Mouse (Mus musculus): ENCODE measurements at regions not wholly inside any gene's neighbourhood (a gene's known extent, or its start where the extent isn't known, plus 50 kb on each side); places are given as distances from the start of the nearest gene placed in this dataset.

DNA sequence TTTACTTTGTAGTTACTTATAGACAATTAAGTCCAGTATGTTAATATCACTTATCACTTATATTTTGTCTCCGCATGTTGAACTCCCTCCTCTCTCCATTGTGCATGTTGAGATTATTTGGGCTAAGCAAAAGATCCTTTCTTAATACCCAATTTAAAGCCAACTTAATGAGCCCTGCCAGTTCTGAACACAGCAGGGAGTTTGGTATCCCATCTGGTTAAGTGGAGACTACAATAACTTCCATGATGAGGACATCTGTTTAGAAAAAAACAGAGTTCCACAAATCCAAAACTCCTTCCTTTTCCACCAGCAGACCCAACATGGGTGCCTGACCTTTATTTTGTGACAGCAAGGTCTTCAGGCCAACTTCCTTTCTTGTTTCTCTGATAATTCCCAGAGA, 572.0 kb upstream of the Pitx2 start:
- DNase-seq (ENCODE audit: low read depth in 1 of 2, low spot score in 2 of 2) = no peak
- no peak overlapping the region for H3K4me3 ChIP-seq (ENCODE audit: extremely low read depth, insufficient read depth, insufficient read length)
- no peak overlapping the region for H3K27ac ChIP-seq (ENCODE audit: insufficient read depth, low read length)
- no peaks in the 10 kb centered on the region for H3K36me3 ChIP-seq (ENCODE audit: control insufficient read depth, insufficient read depth, low read length)
- TF ChIP-seq POLR2A (IDR thresholded peaks at IDR 0.05; ENCODE audit: low read depth, low read length) (no peak), CTCF (IDR thresholded peaks at IDR 0.05; ENCODE audit: extremely low read depth, insufficient read depth, insufficient read length, insufficient replicate concordance) (no peak)
- 94% methylated on average over 1 of the region's 1 CpGs for WGBS
- H3K27me3 ChIP-seq (ENCODE audit: control insufficient read depth, insufficient read depth, low read length) = no peaks in the 10 kb centered on the region
- no peaks in the 10 kb centered on the region for H3K4me1 ChIP-seq (ENCODE audit: control insufficient read depth, insufficient read depth, insufficient read length)

DNA sequence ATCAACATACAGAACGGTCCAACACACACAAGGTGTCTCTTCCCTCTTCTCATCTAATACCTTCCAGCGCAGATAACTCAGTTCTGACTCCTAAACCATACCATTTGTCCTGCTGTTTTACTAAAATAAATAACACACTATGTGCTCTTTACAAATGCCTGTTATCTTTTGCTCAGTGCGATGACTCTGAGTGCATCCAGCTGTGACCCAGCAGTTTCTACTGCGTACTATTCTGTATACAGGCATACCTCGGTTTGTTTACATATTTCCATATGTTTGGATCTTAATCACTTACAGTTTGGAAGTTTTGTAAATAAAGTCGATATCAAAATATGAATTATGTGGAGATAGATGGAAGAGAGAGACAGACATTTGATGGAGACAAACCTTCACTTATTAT, 583.0 kb upstream of the Pitx2 start:
- no peaks in the 10 kb centered on the region for H3K27me3 ChIP-seq (ENCODE audit: control insufficient read depth, insufficient read depth, low read length)
- TF ChIP-seq CTCF (IDR thresholded peaks at IDR 0.05; ENCODE audit: extremely low read depth, insufficient read depth, insufficient read length, insufficient replicate concordance) (no peak), POLR2A (IDR thresholded peaks at IDR 0.05; ENCODE audit: low read depth, low read length) (no peak)
- 84% methylated on average over 6 of the region's 6 CpGs for WGBS
- no peak overlapping the region for H3K27ac ChIP-seq (ENCODE audit: insufficient read depth, low read length)
- DNase-seq (ENCODE audit: low read depth in 1 of 2, low spot score in 2 of 2) = no peak
- H3K4me1 ChIP-seq (ENCODE audit: control insufficient read depth, insufficient read depth, insufficient read length) = no peaks in the 10 kb centered on the region
- no peaks in the 10 kb centered on the region for H3K36me3 ChIP-seq (ENCODE audit: control insufficient read depth, insufficient read depth, low read length)
- no peak overlapping the region for H3K4me3 ChIP-seq (ENCODE audit: extremely low read depth, insufficient read depth, insufficient read length)

DNA sequence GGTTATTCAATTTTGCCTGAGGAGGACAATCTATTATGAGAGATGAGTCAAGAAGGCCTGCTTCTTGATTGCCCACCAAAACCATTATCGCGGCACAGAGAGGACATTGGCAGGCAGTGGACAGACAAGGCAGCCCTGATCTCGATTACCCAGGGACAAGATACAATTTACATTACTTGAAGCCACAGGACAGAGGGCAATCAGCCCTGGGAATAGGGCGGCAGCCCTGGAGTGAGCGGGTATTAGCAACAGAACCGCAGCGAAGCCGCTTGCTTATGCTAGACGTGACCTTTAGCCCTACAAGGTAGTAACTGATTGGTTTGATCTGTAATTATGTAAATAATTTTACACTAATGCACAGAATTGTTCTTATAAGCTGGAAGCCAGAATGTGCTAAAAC, 586.0 kb upstream of the Pitx2 start:
- Histone ChIP-seq H3K36me3 (ENCODE audit: control insufficient read depth, insufficient read depth, low read length) (no peaks in the 10 kb centered on the region), H3K27ac (ENCODE audit: insufficient read depth, low read length) (no peak overlapping the region), H3K4me3 (ENCODE audit: extremely low read depth, insufficient read depth, insufficient read length) (no peak overlapping the region), H3K4me1 (ENCODE audit: control insufficient read depth, insufficient read depth, insufficient read length) (no peaks in the 10 kb centered on the region), H3K27me3 (ENCODE audit: control insufficient read depth, insufficient read depth, low read length) (no peaks in the 10 kb centered on the region)
- TF ChIP-seq CTCF (IDR thresholded peaks at IDR 0.05; ENCODE audit: extremely low read depth, insufficient read depth, insufficient read length, insufficient replicate concordance) (no peak), POLR2A (IDR thresholded peaks at IDR 0.05; ENCODE audit: low read depth, low read length) (no peak)
- DNase-seq (ENCODE audit: low read depth in 1 of 2, low spot score in 2 of 2) = no peak
- 90% methylated on average over 9 of the region's 9 CpGs for WGBS

DNA sequence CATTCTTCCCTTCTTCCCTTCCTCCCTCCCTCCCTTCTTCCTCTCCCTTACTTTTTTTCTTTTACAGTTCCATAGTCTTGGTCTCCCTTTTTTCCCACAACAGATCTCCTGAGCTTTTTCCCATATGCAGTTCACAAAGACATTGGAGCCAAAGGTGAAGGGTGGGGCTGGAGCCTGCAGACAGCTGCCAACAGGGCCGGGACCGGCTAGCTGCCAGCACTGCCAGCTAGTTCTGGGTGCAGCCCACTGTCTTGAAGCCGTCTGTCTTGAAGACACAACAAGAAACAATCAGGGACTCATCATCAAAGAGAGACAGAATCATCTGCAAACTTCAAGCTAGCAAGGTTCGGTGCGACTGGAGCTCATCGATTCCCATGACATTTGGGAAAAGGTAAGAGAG, 588.9 kb upstream of the Pitx2 start:
- no peak for DNase-seq (ENCODE audit: low read depth in 1 of 2, low spot score in 2 of 2)
- no peaks in the 10 kb centered on the region for H3K27me3 ChIP-seq (ENCODE audit: control insufficient read depth, insufficient read depth, low read length)
- H3K4me3 ChIP-seq (ENCODE audit: extremely low read depth, insufficient read depth, insufficient read length) = no peak overlapping the region
- no peak for TF ChIP-seq CTCF (IDR thresholded peaks at IDR 0.05; ENCODE audit: extremely low read depth, insufficient read depth, insufficient read length, insufficient replicate concordance)
- no peak for TF ChIP-seq POLR2A (IDR thresholded peaks at IDR 0.05; ENCODE audit: low read depth, low read length)
- H3K36me3 ChIP-seq (ENCODE audit: control insufficient read depth, insufficient read depth, low read length) = no peaks in the 10 kb centered on the region
- H3K4me1 ChIP-seq (ENCODE audit: control insufficient read depth, insufficient read depth, insufficient read length) = no peaks in the 10 kb centered on the region
- WGBS = 81% methylated on average over 6 of the region's 6 CpGs
- no peak overlapping the region for H3K27ac ChIP-seq (ENCODE audit: insufficient read depth, low read length)

DNA sequence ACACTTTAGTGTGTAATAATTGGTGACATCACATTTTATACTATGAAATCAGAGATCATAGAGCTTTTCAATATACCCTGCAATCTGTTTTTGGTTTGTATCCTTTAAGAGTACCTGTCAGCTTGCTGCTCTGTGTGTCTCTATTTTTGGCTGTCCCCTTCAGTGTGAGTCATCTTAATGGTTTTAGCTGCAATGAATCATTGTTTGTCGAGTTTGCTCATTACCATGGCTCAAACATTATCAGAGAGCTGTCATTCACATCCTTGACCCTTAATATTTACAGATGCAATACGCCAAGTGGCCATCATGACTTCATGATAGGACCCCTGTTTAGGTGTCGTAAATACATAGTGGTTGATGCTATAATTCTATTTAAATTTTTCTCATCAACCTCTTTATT, 591.0 kb upstream of the Pitx2 start:
- Histone ChIP-seq H3K36me3 (ENCODE audit: control insufficient read depth, insufficient read depth, low read length) (no peaks in the 10 kb centered on the region), H3K4me3 (ENCODE audit: extremely low read depth, insufficient read depth, insufficient read length) (no peak overlapping the region), H3K27ac (ENCODE audit: insufficient read depth, low read length) (no peak overlapping the region), H3K4me1 (ENCODE audit: control insufficient read depth, insufficient read depth, insufficient read length) (no peaks in the 10 kb centered on the region), H3K27me3 (ENCODE audit: control insufficient read depth, insufficient read depth, low read length) (no peaks in the 10 kb centered on the region)
- TF ChIP-seq POLR2A (IDR thresholded peaks at IDR 0.05; ENCODE audit: low read depth, low read length) = no peak
- TF ChIP-seq CTCF (IDR thresholded peaks at IDR 0.05; ENCODE audit: extremely low read depth, insufficient read depth, insufficient read length, insufficient replicate concordance) = no peak
- DNase-seq (ENCODE audit: low read depth in 1 of 2, low spot score in 2 of 2) = no peak
- WGBS = 67% methylated on average over 3 of the region's 3 CpGs

DNA sequence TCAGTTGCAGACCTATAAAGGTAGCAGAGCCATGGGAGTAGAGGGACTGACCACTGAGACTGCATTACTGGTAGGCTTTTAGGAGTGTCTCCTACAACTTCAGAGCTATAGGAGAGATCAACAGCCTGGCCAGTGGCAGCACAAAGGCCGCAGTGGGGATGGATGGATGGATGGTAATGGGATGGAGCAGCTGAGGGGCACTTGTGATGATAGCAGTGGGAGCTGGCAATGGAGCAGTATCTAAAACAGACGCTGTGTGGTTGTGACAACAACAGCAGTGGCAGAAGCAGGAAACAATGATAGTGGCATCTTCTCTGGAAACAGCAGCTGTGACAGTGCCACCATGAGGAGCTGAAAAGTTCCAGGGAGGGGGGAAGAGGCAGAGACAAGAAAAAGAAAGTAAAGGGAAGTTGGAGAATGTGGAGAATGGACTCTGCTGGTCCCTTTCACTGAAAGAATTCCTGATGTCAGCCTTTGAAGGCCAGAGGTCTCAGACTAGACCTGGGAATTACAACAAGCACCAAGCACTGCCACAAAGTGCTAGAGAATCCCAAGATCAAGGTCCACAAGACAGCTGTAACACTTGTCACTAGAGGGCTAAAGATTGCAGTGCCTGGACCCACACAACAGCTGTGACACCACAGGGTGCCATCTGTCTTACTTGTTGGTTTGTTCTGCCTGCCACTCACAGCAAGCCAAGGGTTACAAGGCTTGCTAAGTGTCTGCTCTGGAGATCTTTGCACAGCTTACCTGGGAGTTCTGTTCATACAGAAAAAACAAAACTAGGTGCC, 624.1 kb upstream of the Pitx2 start:
- no peak overlapping the region for H3K27ac ChIP-seq (ENCODE audit: insufficient read depth, low read length)
- WGBS = 60% methylated on average over 2 of the region's 2 CpGs
- H3K27me3 ChIP-seq (ENCODE audit: control insufficient read depth, insufficient read depth, low read length) = no peaks in the 10 kb centered on the region
- DNase-seq (ENCODE audit: low read depth in 1 of 2, low spot score in 2 of 2) = no peak
- no peaks in the 10 kb centered on the region for H3K4me1 ChIP-seq (ENCODE audit: control insufficient read depth, insufficient read depth, insufficient read length)
- TF ChIP-seq POLR2A (IDR thresholded peaks at IDR 0.05; ENCODE audit: low read depth, low read length) (no peak), CTCF (IDR thresholded peaks at IDR 0.05; ENCODE audit: extremely low read depth, insufficient read depth, insufficient read length, insufficient replicate concordance) (no peak)
- no peak overlapping the region for H3K4me3 ChIP-seq (ENCODE audit: extremely low read depth, insufficient read depth, insufficient read length)
- H3K36me3 ChIP-seq (ENCODE audit: control insufficient read depth, insufficient read depth, low read length) = no peaks in the 10 kb centered on the region

DNA sequence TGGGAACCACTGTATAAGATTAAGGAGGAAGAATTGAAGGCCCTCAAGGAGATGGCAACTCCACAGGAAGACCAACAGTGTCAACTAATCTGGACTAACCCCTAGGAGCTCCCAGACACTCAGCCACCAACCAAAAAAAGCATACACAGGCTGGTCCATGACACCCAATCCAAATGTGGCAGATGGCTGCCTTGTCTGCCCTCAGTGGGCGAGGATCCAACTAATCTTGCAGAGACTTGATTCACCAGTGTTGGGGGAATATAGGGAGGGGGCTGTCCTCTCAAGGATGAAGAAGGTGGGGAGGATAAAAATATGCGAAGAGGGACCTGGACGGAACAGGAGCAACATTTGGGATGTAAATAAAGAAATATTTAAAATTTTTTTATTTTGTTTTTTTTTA, 629.1 kb upstream of the Pitx2 start:
- 91% methylated on average over 3 of the region's 3 CpGs for WGBS
- no peak overlapping the region for H3K4me3 ChIP-seq (ENCODE audit: extremely low read depth, insufficient read depth, insufficient read length)

More for the DNA sequence above, 629.1 kb upstream of the Pitx2 start:
- Histone ChIP-seq H3K27me3 (ENCODE audit: control insufficient read depth, insufficient read depth, low read length) (no peaks in the 10 kb centered on the region), H3K36me3 (ENCODE audit: control insufficient read depth, insufficient read depth, low read length) (no peaks in the 10 kb centered on the region), H3K4me1 (ENCODE audit: control insufficient read depth, insufficient read depth, insufficient read length) (no peaks in the 10 kb centered on the region), H3K27ac (ENCODE audit: insufficient read depth, low read length) (no peak overlapping the region)
- no peak for DNase-seq (ENCODE audit: low read depth in 1 of 2, low spot score in 2 of 2)
- TF ChIP-seq CTCF (IDR thresholded peaks at IDR 0.05; ENCODE audit: extremely low read depth, insufficient read depth, insufficient read length, insufficient replicate concordance) (no peak), POLR2A (IDR thresholded peaks at IDR 0.05; ENCODE audit: low read depth, low read length) (no peak)

Data from spleen, adult 2 months (tissue).